ENCODE assay signal across 8 mouse cellular contexts in the genomic region with DNA sequence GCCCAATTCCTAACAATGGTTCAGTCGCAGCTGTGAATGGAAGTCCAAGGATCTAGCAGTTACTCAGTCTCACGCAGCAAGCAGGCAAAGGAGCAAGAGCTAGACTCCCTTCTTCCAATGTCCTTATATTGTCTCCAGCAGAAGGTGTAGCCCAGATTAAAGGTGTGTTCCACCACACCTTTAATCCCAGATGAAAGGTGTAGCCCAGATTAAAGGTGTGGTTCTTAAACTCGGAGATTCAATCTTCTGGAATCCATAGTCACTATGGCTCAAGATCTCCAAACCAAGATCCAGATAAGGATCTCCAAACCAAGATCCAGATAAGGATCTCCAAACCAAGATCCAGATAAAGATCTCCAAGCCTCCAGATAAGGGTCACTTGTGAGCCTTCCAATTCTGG. TPM values are rescaled to one million over a fixed set of nuclear protein-coding genes. Genes with fewer than 3 reads are reported as not detected.
DNase-seq lines count a peak whose midpoint lies in the region; ATAC-seq and TF ChIP-seq lines count a peak whose summit lies in the region.
"Not testable (repeated sequence)": the region's sequence is repeated elsewhere in the genome, so short reads cannot be mapped to it uniquely, and the experiment has no call there.

A gene (minus strand): TSS at position 101 of the 400 bp plus-strand sequence.

- not testable (repeated sequence) for TF ChIP-seq POLR2A in bone marrow macrophage, adult 2 months (IDR thresholded peaks at IDR 0.05; ENCODE audit: borderline replicate concordance, low read depth, low read length)

- 84% methylated on average over 1 of the region's 3 CpGs for WGBS in forebrain, embryonic 14.5 days
- WGBS in heart, embryonic 16.5 days = 88% methylated on average over 1 of the region's 3 CpGs
- 85% methylated on average over 1 of the region's 3 CpGs for WGBS in intestine, embryonic 16.5 days
- WGBS in liver, embryonic 16.5 days (ENCODE audit: insufficient replicate concordance) = 56% methylated on average over 1 of the region's 3 CpGs
- WGBS in midbrain, postnatal 0 days = 91% methylated on average over 1 of the region's 3 CpGs

- DNase-seq in forebrain, embryonic 14.5 days (ENCODE audit: low spot score); left cerebral cortex, adult 8-10 months (ENCODE audit: low spot score in 2 of 2); midbrain, postnatal 0 days (ENCODE audit: low spot score): not testable (repeated sequence)

- H3K4me1 ChIP-seq in bone marrow macrophage, adult 2 months (ENCODE audit: control insufficient read depth, insufficient read depth, low read length); forebrain, embryonic 14.5 days (ENCODE audit: control insufficient read depth, insufficient read depth, low read length); heart, embryonic 16.5 days (ENCODE audit: control insufficient read depth, insufficient read depth, low read length); intestine, embryonic 16.5 days (ENCODE audit: control insufficient read depth, insufficient read depth, low read length); liver, embryonic 16.5 days (ENCODE audit: control insufficient read depth, low read depth, low read length); midbrain, postnatal 0 days (ENCODE audit: insufficient read depth, low read length): not testable (repeated sequence)

- not testable (repeated sequence) for H3K9me3 ChIP-seq in forebrain, embryonic 14.5 days (replicated peaks; ENCODE audit: control insufficient read depth, low read length); heart, embryonic 16.5 days (replicated peaks; ENCODE audit: control insufficient read depth, low read length); intestine, embryonic 16.5 days (ENCODE audit: control insufficient read depth, low read length); liver, embryonic 16.5 days (replicated peaks; ENCODE audit: control insufficient read depth, low read length); midbrain, postnatal 0 days (ENCODE audit: low read length)

- not testable (repeated sequence) for ATAC-seq in CD4-positive, CD25-positive, alpha-beta regulatory T cell, adult 4 months; forebrain, embryonic 14.5 days; heart, embryonic 16.5 days (replicated peaks; ENCODE audit: extremely low read depth, insufficient read depth, low FRiP score); intestine, embryonic 16.5 days; liver, embryonic 16.5 days (ENCODE audit: low read depth); midbrain, postnatal 0 days (ENCODE audit: low FRiP score)

- not testable (repeated sequence) for H3K9ac ChIP-seq in forebrain, embryonic 14.5 days (ENCODE audit: low read length); heart, embryonic 16.5 days (ENCODE audit: low read length); intestine, embryonic 16.5 days (ENCODE audit: low read depth, low read length); liver, embryonic 16.5 days (ENCODE audit: low read depth, low read length); midbrain, postnatal 0 days (replicated peaks; ENCODE audit: low read length, poor library complexity, severe bottlenecking)

- TF ChIP-seq CTCF in bone marrow macrophage, adult 2 months (IDR thresholded peaks at IDR 0.05; ENCODE audit: low read depth, low read length); midbrain, postnatal 0 days (IDR thresholded peaks at IDR 0.05): not testable (repeated sequence)

- not testable (repeated sequence) for H3K27me3 ChIP-seq in forebrain, embryonic 14.5 days (replicated peaks; ENCODE audit: control insufficient read depth, insufficient read depth, low read length); heart, embryonic 16.5 days (ENCODE audit: control insufficient read depth, insufficient read depth, low read length); intestine, embryonic 16.5 days (replicated peaks; ENCODE audit: control insufficient read depth, insufficient read depth, low read length); liver, embryonic 16.5 days (ENCODE audit: control insufficient read depth, insufficient read depth, low read depth, low read length); midbrain, postnatal 0 days (ENCODE audit: insufficient read depth, low read length)

- H3K4me3 ChIP-seq in bone marrow macrophage, adult 2 months (ENCODE audit: insufficient read depth, low read length); forebrain, embryonic 14.5 days (ENCODE audit: low read depth, low read length); heart, embryonic 16.5 days (ENCODE audit: low read length); intestine, embryonic 16.5 days (ENCODE audit: low read length); liver, embryonic 16.5 days (ENCODE audit: low read depth, low read length); midbrain, postnatal 0 days (ENCODE audit: low read depth, low read length): not testable (repeated sequence)

- H3K4me2 ChIP-seq in forebrain, embryonic 14.5 days (ENCODE audit: low read length); heart, embryonic 16.5 days (ENCODE audit: low read depth, low read length); intestine, embryonic 16.5 days (ENCODE audit: low read depth, low read length); liver, embryonic 16.5 days (ENCODE audit: low read depth, low read length); midbrain, postnatal 0 days (ENCODE audit: low read depth, low read length, poor library complexity, severe bottlenecking): not testable (repeated sequence)

- H3K36me3 ChIP-seq in forebrain, embryonic 14.5 days (ENCODE audit: control insufficient read depth, insufficient read depth, low read length); heart, embryonic 16.5 days (ENCODE audit: control insufficient read depth, insufficient read depth); intestine, embryonic 16.5 days (ENCODE audit: control insufficient read depth, insufficient read depth, low read length); liver, embryonic 16.5 days (ENCODE audit: control insufficient read depth, insufficient read depth); midbrain, postnatal 0 days (ENCODE audit: insufficient read depth, low read length): not testable (repeated sequence)

- not testable (repeated sequence) for H3K27ac ChIP-seq in bone marrow macrophage, adult 2 months (ENCODE audit: insufficient read depth, low read depth, low read length); forebrain, embryonic 14.5 days (ENCODE audit: low read depth, low read length); heart, embryonic 16.5 days (ENCODE audit: low read length); intestine, embryonic 16.5 days (ENCODE audit: low read length); liver, embryonic 16.5 days (ENCODE audit: low read length); midbrain, postnatal 0 days (ENCODE audit: low read depth, low read length)

RNA-seq across cellular contexts. Expression of the gene that starts here (rescaled TPM):
- polyA plus RNA-seq in CD4-positive, CD25-positive, alpha-beta regulatory T cell, adult 4 months (2017; shearing (Covaris generic)) = 10 to 100 TPM; 68.3 to 79.2 TPM
- polyA plus RNA-seq in bone marrow macrophage, adult 2 months (2012; ENCODE audit: insufficient read depth, insufficient read length, missing spikeins) = 12.4 and 12.5 TPM in 2 replicates
- 26.4 and 29.5 TPM in 2 replicates for polyA plus RNA-seq in forebrain, embryonic 14.5 days (2014; fragmentation: Nextera tagmentation; extraction: Ambion mirVana)
- 22.6 and 23.6 TPM in 2 replicates for polyA plus RNA-seq in heart, embryonic 16.5 days (2015; fragmentation: Nextera tagmentation; extraction: Ambion mirVana)
- 68.4 and 72.1 TPM in 2 replicates for polyA plus RNA-seq in intestine, embryonic 16.5 days (2015; fragmentation: Nextera tagmentation; extraction: Ambion mirVana)
- 10 to 100 TPM; 16.5 to 19.2 (median 18.6) TPM for total RNA-seq in left cerebral cortex, adult 8-10 months (2022)
- 30.3 and 30.8 TPM in 2 replicates for polyA plus RNA-seq in liver, embryonic 16.5 days (2015; fragmentation: Nextera tagmentation; extraction: Ambion mirVana)
- total RNA-seq in midbrain, postnatal 0 days (2014; rRNA removed) = 17.6 and 26.2 TPM in 2 replicates
- polyA plus RNA-seq in midbrain, postnatal 0 days (2015; fragmentation: Nextera tagmentation; extraction: Ambion mirVana) = 19.1 and 23.5 TPM in 2 replicates
